Mouse (Mus musculus): Measurements from ENCODE around the gene Lzic.

DNA sequence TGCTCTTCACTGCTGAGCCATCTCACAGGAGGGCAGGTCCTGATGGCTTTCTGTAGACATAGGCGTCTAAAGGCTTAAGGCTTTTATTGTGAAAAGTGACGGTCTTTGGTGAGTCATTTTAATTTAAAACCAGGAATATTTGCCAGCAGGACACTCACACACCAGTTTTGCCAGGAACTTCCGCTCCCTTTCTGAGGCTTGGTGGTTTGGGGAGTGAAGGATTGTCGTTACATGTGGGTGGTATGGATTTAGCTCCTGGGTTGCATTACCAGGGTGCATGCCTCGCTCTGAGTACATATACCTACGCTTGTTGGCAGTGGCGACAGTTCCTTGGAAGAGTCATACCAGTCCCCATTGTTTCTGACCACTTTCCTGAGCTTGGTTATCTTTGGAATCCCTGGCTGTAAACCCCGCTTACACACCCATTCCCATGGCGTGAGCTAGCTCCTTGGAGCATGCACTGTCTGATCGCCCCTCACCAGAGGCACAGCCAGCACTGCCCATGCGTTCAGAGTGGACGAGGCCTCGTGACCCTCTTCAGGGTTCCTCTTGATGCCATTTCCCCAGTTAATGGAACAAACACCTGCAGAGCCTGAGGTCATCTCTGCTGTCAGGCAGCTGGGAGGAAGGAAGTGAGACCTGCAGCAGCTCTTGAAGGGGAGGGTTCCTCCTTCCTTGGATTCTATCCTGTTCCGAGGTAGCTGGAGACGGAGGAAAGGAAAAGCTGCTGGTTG lies 42.8 kb downstream of the Lzic start:
- TF ChIP-seq CTCF (IDR thresholded peaks at IDR 0.05; ENCODE audit: control insufficient read depth, insufficient read depth, insufficient read length) (no peak), MAX (IDR thresholded peaks at IDR 0.05) (no peak), USF1 (IDR thresholded peaks at IDR 0.05; ENCODE audit: low read depth) (no peak), MYOG (IDR thresholded peaks at IDR 0.05; ENCODE audit: control insufficient read depth, extremely low read depth, insufficient read length) (no peak), MYOD1 (IDR thresholded peaks at IDR 0.05; ENCODE audit: control insufficient read depth, insufficient read length, low read depth) (no peak)

All from C2C12 (cell line).